Mouse (Mus musculus) thymus, adult 2 months (tissue): ENCODE data around the gene Tnpo2.

ENCODE experiments used
- CTCF ChIP-seq: fragments of 200-500 bp; IDR thresholded peaks from 2 replicates; pipeline ENCODE4 v1.5.1; 2012; ENCODE audit warnings: mild to moderate bottlenecking, control low read depth, low read length, moderate library complexity, borderline replicate concordance; ENCODE audit not compliant: control insufficient read depth, poor library complexity, insufficient read depth; ENCODE audit errors: extremely low read depth
- POLR2A ChIP-seq: fragments of 200-500 bp; IDR thresholded peaks from 2 replicates; pipeline ENCODE4 v1.6.1; 2012; ENCODE audit warnings: mild to moderate bottlenecking, low read length, control low read depth, moderate library complexity; ENCODE audit not compliant: control insufficient read depth, poor library complexity, insufficient read depth; ENCODE audit errors: extremely low read depth

- no peak for TF ChIP-seq CTCF
- TF ChIP-seq POLR2A, result no peak
Measured at GRCm38 (mm10) chr8:85067155-85067554, 30.4 kb downstream of the Tnpo2 start.
